Mouse (Mus musculus): ENCODE data around the gene Cnp. TPM values are rescaled to one million over a fixed set of nuclear protein-coding genes. Genes with fewer than 3 reads are reported as not detected.
A peak's percentile ranks its signal among the peaks of the same experiment; 100 is the strongest.

Cnp gene
- total RNA-seq, 2 experiments from 2014 or later, result 33.3 to 38.3 TPM

- DNase-seq (ENCODE audit: low spot score in 2 of 2), result peak in 1 of 2 experiments; percentile 68
Observed at GRCm38 (mm10) chr11:100618761-100619484, 44.2 kb downstream of the Cnp start, which contains the start of gene Nkiras2. Gene Nkiras2, plus strand, starts transcription at chr11:100619244.

DNA sequence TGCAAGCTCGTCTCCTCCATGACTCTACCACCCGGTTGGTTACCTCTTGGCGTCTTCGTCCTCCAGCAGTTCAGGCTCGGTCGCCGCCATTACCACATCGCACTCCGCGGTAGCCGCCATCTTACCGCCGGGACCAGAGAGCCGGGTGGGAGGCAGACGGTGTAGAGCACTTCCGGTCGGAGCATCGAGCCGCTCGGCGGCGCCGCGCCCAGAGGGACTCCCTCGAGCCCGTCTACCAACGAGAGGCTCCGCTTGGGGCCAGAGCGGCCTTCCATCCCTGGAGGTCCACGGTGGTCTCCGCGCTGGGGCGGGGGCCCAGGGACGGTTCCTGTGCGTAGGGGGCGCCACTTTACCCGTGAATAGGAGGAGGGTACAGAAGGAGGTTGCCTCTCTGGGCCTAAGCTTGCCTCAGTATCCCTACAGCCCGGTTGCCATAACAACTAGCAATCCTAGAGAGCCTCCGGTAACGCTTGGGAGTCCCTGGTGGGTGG is 44.8 kb downstream of the Cnp start:
- DNase-seq (ENCODE audit: low spot score in 2 of 2), result peak; percentile 89 to 96

- no peak for DNase-seq (ENCODE audit: low spot score in 2 of 2)
Observed at GRCm38 (mm10) chr11:100619982-100620381, 45.3 kb downstream of the Cnp start, which contains the start of gene Dnajc7. Gene Dnajc7, minus strand, starts transcription at chr11:100620168.

GRCm38 (mm10) chr11:100622714-100623113 is 48.0 kb downstream of the Cnp start:
- DNase-seq (ENCODE audit: low spot score in 2 of 2), result peak; percentile 91 to 95

DNA sequence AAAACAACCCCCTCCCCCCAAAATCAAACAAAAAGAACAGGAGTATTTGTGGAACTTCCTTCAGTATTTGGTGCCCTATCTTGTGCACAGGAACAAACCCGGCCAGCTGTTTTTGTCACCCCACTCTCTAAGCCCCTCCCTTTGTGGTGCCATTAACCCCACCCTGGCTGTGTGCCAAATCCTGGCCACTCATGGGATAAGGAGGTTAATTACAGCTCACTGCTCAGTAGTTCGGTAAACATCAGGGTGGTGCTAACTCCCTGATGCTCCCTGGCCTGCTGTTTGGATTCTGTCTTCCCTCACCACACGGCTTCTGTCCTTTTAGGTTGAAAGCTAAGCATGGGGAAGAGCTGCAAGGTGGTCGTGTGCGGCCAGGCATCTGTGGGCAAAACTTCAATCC is 49.2 kb downstream of the Cnp start:
- peak in 1 of 2 experiments; percentile 57 for DNase-seq (ENCODE audit: low spot score in 2 of 2)

DNA sequence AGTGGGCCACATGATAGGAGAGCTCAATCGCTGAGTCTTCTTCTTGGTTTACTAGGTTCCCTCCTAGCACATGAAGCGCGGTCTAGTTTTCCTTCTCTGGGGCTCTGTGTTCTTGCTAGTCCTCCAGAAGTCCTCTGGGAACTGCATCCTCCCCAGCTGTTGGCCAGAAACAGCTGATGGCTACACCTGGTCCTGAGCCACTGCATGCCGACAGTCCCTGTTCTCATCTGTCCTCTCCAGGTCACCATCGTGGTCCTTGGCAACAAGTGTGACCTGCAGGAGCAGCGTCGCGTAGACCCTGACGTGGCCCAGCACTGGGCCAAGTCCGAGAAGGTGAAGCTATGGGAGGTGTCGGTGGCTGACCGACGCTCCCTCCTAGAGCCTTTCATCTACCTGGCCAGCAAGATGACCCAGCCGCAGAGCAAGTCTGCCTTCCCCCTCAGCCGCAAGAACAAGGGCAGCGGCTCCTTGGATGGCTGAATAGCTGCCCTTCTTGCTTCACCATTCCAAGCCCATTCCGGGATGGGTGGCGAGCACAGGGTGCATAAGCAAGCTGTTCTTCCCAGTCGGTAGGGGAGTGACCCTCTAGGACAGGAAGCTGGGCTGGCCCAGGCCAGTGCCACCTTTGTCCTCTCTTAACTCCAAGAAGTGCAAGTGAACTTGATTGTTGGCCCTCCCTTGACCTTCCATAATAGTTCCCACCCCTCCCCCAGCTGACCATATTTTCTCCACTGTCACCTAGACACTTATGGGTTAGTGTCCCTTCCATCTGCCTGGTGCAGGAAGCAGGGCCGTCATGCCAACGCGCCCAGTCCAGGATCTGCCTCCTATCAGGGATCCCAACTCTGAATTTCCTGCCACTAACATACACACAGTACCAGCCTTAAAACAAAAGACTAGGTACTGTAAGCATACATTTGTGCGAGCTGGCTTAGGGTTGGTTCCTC is 51.3 kb downstream of the Cnp start:
- DNase-seq (ENCODE audit: low spot score in 2 of 2), result no peak

DNA sequence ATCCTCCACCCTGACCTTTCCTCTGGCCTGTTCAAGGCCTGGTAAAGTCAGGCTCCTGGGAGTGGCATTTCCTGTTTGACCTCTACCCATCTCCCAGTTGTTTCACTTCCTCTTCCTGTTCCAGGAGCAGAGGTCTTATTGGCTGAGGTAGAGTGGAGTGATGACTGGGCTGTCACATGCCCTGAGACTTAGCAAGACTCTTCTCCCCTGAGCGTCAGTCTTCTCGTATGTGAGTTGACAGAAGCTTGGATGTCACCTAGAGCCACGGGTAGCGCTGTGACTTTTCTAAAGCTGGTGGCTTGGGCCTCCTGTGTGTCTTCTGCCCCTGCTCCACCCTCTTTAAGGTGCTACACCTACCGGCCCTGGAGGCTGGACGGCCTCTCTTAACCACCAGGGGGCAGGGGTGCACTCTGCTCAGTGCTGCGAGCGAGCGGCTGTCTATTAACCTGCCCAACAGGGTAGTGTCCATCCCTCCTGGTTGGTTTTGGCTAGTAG is 52.0 kb downstream of the Cnp start:
- DNase-seq (ENCODE audit: low spot score in 2 of 2), result peak; percentile 66 to 76

GRCm38 (mm10) chr11:100628056-100628455 is 53.4 kb downstream of the Cnp start:
- DNase-seq (ENCODE audit: low spot score in 2 of 2), result no peak

DNA sequence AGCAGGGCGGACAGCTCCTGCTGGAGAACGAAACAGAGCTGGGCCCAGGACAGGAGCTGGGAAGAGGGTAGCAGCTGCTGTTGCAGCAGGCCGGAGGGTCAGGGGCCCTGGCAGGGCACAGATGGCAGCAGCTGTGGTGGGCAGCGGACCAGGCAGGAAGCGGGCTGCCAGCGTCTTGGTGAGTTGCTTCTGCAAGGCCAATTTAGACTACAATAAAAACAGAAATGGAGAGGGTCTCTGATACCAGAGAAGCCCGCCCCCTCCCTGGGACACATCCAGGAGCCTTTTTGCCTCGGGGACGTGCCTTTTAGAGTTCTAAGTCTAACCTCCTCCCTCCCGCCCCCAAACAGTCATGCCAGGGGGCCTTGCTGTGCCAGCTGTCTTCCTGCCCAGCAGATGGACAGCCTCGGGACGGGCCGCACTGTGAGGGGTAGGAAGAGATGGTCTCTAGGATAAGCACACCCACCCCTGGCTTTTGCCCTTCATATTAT is 54.2 kb downstream of the Cnp start:
- peak in 1 of 2 experiments; percentile 72 for DNase-seq (ENCODE audit: low spot score in 2 of 2)

DNA sequence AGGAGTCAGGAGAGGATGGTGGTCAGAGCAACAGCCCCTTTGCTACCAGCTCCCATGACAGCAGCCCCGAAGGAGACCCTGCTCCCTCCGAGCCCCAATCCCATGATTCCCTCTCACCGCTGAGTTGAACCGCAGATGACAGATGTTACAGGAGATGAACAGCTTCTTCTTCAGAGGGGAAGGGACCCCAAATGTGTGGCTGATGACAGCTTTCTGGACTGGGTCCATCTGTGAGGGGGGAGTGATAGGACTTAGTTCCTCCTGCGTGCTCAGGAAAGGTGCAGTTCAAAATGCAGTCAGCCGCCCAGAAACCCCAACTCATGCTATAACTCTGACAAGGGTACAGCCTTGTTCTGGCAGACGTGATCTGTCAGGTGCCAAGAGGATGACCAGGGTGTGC is 59.8 kb downstream of the Cnp start:
- no peak for DNase-seq (ENCODE audit: low spot score in 2 of 2)

- DNase-seq (ENCODE audit: low spot score in 2 of 2), result no peak
Observed at GRCm38 (mm10) chr11:100640159-100640906, 65.6 kb downstream of the Cnp start.

Other genes with a start within 250 kb of the Cnp start
- not detected for gene Gast, start 240.5 kb upstream of the Cnp start, total RNA-seq (2021)
- gene Hap1, start 218.8 kb upstream of the Cnp start, total RNA-seq (2021), result 1 to 10 TPM; 1.5 to 1.7 TPM
- gene Jup, start 177.1 kb upstream of the Cnp start, total RNA-seq (2021), result 10 to 100 TPM; 80.4 to 91.4 TPM
- 10 to 100 TPM; 27.4 to 29.4 TPM for gene P3h4, start 160.1 kb upstream of the Cnp start, total RNA-seq (2021)
- 10 to 100 TPM; 86.4 TPM for gene Fkbp10, start 159.2 kb upstream of the Cnp start, total RNA-seq (2021)
- 10 to 100 TPM; 35.8 to 38.1 TPM for gene Nt5c3b, start 133.1 kb upstream of the Cnp start, total RNA-seq (2021)
- gene Klhl10, start 133.0 kb upstream of the Cnp start, total RNA-seq (2021), result 1 to 10 TPM; 1.0 to 1.5 TPM
- gene Klhl11, start 102.2 kb upstream of the Cnp start, total RNA-seq (2021), result 10 to 100 TPM; 14.9 to 15.8 TPM
- 10 to 100 TPM; 54.1 to 57.9 TPM for gene Acly, start 46.9 kb upstream of the Cnp start, total RNA-seq (2021)
- under 1 TPM; 0.13 to 0.22 TPM for gene Ttc25, start 29.3 kb upstream of the Cnp start, total RNA-seq (2021)
- gene Nkiras2, start 44.3 kb downstream of the Cnp start, total RNA-seq (2021), result 10 to 100 TPM; 42.5 to 43.7 TPM
- 100 to 1,000 TPM; 192 to 239 TPM for gene Dnajc7, start 45.3 kb downstream of the Cnp start, total RNA-seq (2021)
- gene Zfp385c, start 117.6 kb downstream of the Cnp start, total RNA-seq (2021), result 1 to 10 TPM; 1.9 to 2.2 TPM
- gene Dhx58, start 129.4 kb downstream of the Cnp start, total RNA-seq (2021), result 1 to 10 TPM; 1.0 to 1.1 TPM
- gene Kat2a, start 137.6 kb downstream of the Cnp start, total RNA-seq (2021), result 10 to 100 TPM; 20.6 to 21.6 TPM
- gene Hspb9, start 138.9 kb downstream of the Cnp start, total RNA-seq (2021), result not detected
- 10 to 100 TPM; 76.7 to 79.7 TPM for gene Rab5c, start 163.3 kb downstream of the Cnp start, total RNA-seq (2021)
- under 1 TPM in 1 of 2 experiments, not detected in 1; 0.10 TPM for gene Kcnh4, start 185.0 kb downstream of the Cnp start, total RNA-seq (2021)
- not detected for gene Hcrt, start 188.0 kb downstream of the Cnp start, total RNA-seq (2021)
- 1 to 10 TPM; 9.0 to 9.5 TPM for gene Ghdc, start 196.1 kb downstream of the Cnp start, total RNA-seq (2021)

Measured in gastrocnemius, postnatal 4 days (tissue).